Mouse (Mus musculus) cerebellum, postnatal 25 days (tissue): ENCODE results near the gene A030003K21Rik.

Source experiments
- DNase-seq, 2 experiments: peaks; one replicate each; pipeline ENCODE4 v3.0.0; 2021; ENCODE audit warnings: mixed read lengths in 2 of 2

The A030003K21Rik gene

DNA sequence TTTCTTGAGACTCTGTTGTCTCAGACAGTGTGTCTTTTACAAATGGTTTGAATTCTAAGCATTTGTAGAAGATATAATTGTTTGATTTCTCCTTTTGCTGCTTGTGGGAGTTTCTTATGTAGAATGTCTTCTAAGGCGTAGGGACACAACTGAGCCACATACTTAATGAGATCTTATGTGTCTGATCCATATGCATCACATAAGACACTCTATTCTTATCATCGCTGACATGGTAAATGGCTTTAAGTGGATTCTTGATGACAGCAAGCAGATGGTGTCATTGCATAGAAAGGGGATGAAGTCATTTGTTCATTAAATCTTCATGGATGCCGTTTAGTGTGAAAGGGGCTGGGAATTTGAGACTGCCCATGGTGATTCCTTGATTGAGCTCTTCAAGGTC, 37.3 kb downstream of the A030003K21Rik start:
- no peak for DNase-seq

DNA sequence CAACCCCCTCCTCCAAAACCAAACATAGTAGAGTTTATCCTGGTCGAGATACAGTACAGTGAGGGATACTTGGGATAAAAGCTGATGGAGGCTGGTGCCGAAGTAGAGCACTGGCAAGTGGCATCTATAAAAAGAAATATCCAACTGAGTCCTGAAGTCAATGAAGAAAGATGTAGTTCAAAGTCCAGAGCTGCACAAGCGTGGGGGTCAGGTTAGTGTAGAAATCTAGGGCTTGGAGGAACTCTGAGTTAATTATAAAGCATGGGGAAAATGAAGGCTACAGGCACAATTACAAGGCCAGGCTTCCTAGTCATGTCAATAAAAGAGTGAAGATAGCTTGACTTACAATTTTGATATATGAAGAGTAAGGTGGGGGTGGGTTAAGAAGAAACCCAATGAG, 42.0 kb downstream of the A030003K21Rik start:
- DNase-seq = no peak

GRCm38 (mm10) chr1:82900567-82900966, 42.6 kb downstream of the A030003K21Rik start:
- no peak for DNase-seq

GRCm38 (mm10) chr1:82893269-82893668, 49.9 kb downstream of the A030003K21Rik start:
- DNase-seq = peak; percentile 45 to 63
